Comparison of ENCODE assay signal across 30 mouse cellular contexts in genomic region chr10:119960915-119961314, GRCm38 (mm10).
"Had no signal": no experiment of that assay in that cellular context is flagged by ENCODE, and none has a peak within 500 bp of the region (broad histone marks: within the 10 kb centered on the region; RNA-seq: fewer than 3 reads in every experiment).

No protein-coding gene starts in this region.

- DNase-seq: heart, postnatal 10 days; heart, postnatal 14 days; heart, postnatal 36 days; kidney, adult 11 months; kidney, adult 18-20 months; kidney, adult 2 months; kidney, adult 8-10 months; kidney, adult 9 months; kidney, postnatal 10 days; kidney, postnatal 14 days; kidney, postnatal 25 days; kidney, postnatal 36 days; kidney, postnatal 4 days; layer of hippocampus, adult 9-11 months; layer of hippocampus, postnatal 36 days had no signal

- H3K4me1 ChIP-seq: hindbrain, embryonic 15.5 days; intestine, embryonic 15.5 days had no signal

- H3K4me3 ChIP-seq: heart, embryonic 12.5 days; heart, embryonic 13.5 days; heart, embryonic 15.5 days; hindbrain, embryonic 10.5 days; hindbrain, embryonic 12.5 days; hindbrain, embryonic 13.5 days; hindbrain, embryonic 15.5 days; intestine, embryonic 15.5 days; kidney, embryonic 15.5 days; layer of hippocampus, adult 2 months; left cerebral cortex, adult 2 months had no signal

- H3K27me3 ChIP-seq: heart, embryonic 12.5 days; heart, embryonic 13.5 days; heart, embryonic 15.5 days; hindbrain, embryonic 12.5 days; hindbrain, embryonic 13.5 days; hindbrain, embryonic 15.5 days; intestine, embryonic 15.5 days; kidney, embryonic 15.5 days had no signal

- H3K36me3 ChIP-seq: heart, embryonic 12.5 days; heart, embryonic 13.5 days; heart, embryonic 15.5 days; hindbrain, embryonic 10.5 days; hindbrain, embryonic 12.5 days; hindbrain, embryonic 13.5 days; hindbrain, embryonic 15.5 days; intestine, embryonic 15.5 days; kidney, embryonic 15.5 days had no signal

- H3K4me2 ChIP-seq: heart, embryonic 11.5 days; heart, embryonic 15.5 days; hindbrain, embryonic 12.5 days; hindbrain, embryonic 13.5 days; hindbrain, embryonic 14.5 days; hindbrain, embryonic 15.5 days; intestine, embryonic 15.5 days; kidney, embryonic 15.5 days had no signal

- H3K27ac ChIP-seq: heart, embryonic 13.5 days; heart, embryonic 15.5 days; hindbrain, embryonic 10.5 days; hindbrain, embryonic 12.5 days; hindbrain, embryonic 13.5 days; hindbrain, embryonic 14.5 days; hindbrain, embryonic 15.5 days; hindbrain, postnatal 0 days; intestine, embryonic 15.5 days; kidney, embryonic 15.5 days; kidney, postnatal 0 days; layer of hippocampus, adult 2 months; left cerebral cortex, adult 2 months had no signal

- H3K9ac ChIP-seq: heart, embryonic 12.5 days; heart, embryonic 15.5 days; hindbrain, embryonic 12.5 days; hindbrain, embryonic 13.5 days; hindbrain, embryonic 14.5 days; hindbrain, embryonic 15.5 days; intestine, embryonic 15.5 days; kidney, embryonic 15.5 days had no signal

- H3K9me3 ChIP-seq: heart, embryonic 12.5 days; heart, embryonic 13.5 days; heart, embryonic 15.5 days; hindbrain, embryonic 10.5 days; hindbrain, embryonic 12.5 days; hindbrain, embryonic 13.5 days; hindbrain, embryonic 15.5 days; intestine, embryonic 15.5 days; kidney, embryonic 15.5 days had no signal
